Mouse (Mus musculus) spleen, adult 12 weeks (tissue): ENCODE measurements around the gene Ciao2b.
"Not testable (repeated sequence)": the region's sequence is repeated elsewhere in the genome, so short reads cannot be mapped to it uniquely, and the experiment has no call there.

ENCODE experiments used
- DNase-seq: peaks from one replicate; pipeline ENCODE4 v3.0.0; 2022; ENCODE audit warnings: low spot score

Ciao2b gene

DNA sequence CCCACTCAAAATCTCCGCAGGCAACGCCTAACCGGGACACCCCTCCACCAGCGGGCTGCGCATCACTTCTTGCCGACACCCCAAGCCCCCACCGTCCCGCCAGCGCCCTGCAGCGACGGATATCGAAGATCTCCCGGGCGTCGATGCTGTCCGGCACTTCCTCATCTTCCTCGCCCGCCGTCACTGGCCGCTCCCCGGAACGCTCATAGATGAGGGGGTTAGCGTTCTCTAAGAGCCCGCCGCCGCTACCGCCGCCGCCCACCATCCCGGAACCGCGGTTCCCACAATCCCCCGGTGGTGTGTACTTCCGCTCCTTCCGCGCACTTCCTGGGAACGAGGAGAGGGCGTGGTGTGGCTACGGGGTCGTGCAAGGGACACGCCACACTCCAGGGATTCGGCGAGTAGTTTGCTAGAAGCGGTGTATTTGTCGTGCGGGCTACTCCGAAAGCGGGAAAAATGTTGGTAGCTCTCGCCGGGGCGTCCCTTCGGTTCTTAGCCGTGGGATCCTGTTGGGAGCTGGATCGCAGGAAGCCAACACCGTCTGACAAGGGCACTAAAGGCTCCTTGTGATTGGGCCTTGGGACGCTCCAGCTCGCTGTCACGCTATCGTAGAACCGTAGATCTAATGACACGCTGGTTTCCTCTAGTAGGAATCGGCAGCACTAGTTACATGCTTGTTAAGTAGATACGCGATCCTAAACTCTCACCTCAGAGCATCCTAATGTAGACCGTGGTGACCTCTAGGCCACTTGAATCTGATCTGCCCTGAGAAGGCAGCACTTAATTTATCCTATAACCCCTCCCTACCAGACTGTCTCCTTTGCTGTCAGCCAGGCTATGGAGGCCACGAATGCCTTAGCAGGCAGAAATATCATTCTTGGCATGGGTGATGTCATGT lies at the start of gene Ciao2b:
Gene Ciao2b, minus strand, starts transcription at position 540 of the 898 bp plus-strand sequence.
- peak; percentile 75 for DNase-seq

DNA sequence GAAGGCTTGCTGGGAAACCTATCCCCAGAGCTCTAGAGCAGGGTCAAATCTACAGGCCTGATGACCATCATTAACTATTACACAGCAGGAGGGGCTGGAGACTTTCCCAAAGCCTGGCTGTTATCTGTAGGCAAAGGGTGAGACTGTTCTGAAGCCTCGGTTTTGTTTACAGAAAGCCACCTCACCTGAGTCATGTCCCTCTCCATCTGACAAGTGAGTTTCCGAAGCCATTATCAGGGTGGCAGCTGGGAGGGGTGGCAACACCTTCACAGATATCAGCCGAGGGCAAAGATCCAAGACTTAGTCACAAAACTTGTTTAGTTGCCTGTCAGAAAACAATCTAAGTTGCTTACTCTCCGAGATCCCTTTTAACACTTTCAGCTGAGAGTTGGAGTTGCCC lies 46.7 kb upstream of the Ciao2b start:
- DNase-seq, result no peak

DNA sequence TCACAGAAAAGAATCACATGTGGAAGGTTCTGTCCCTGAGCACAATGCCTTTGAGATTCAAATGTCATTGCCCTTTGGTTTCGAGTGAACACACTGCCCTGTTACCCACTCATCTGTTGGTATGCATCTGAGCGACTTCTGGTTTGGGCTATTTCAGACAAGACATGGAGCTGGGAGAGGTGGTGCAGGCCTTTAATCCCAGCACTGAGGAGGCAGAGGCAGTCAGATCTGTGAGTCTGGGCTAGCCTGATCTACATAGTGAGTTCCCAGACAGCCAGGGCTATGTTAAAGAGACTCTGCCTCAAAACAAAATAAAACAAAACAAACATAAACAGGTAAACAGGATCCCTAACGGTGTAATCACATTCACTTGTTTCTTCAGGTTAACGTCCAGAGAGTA lies 13.8 kb upstream of the Ciao2b start:
- DNase-seq, result no peak

DNA sequence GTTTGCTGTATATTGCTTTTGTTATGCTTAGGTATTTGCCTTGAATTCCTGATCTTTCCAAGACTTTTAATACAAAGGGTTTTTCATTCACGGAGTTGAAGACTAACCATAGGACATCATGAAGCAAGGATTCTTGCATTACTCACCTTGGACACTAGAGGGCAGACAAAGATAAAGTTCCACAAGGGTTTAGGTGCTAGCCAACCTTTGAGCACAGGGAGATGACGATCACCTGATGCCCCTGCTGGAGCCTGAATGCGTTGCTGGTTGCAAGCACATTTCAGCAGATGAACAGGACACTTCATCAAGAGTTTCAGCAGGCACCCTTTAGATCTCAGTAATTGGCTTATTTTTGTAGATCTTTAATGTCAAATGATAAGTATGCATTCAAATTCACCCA lies 13.2 kb upstream of the Ciao2b start:
- peak; percentile 33 for DNase-seq

DNA sequence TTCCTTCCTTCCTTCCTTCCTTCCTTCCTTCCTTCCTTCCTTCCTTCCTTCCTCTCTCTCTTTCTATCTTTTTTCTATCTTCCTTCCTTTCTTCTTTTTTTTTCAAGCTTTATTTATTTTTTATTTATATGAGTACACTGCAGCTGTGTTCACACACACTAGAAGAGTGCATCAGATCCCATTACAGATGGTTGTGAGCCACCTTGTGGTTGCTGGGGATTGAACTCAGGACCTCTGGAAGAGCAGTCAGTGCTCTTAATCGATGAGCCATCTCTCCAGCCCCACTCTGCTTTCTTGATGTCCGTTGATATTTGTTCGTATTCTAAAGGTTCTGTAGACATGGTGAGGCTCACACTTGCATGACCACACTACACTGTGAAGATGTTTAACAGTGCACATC lies 2.4 kb upstream of the Ciao2b start:
- DNase-seq, result not testable (repeated sequence)

DNA sequence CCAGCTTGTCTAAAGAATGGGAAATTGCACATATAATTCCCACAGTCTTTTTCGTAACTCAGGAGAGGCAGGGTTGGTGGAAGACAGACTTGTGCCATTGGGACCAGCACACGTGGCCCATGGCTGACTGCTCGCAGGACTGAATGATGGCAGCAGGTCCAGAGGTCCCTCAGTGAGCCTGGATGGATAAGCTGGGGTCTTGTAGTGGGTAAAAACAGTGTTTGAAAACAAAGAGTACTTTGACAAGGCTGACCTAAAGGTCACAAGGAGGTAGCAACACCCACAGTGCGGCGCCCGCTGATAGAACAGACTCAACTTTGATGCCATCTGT lies 524 bp upstream of the Ciao2b start:
- no peak for DNase-seq

DNA sequence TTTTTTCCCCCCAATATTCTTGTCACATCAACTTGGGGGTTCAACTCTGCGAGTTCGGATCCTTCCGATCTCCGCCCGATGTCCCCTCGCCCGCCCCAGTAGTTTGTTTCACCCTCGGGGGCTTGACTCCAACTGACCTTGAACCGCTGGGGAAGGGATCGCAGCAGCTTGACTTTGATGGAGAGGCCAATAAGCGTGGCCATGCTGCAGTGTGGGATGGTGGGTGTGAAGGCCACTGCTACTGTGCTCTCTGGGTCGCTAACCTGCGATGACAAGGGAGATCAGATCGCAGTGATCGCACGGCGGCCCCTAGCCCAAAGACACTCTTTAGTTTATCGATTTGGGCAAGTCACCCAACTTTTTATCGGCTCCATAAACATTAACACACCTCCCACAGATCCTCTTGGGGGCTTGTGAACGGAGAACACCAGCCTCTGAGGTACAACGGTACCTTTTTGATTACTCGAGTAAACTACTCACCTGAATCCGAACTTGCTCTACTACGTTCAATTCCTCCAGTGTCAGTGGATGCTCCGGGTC lies 864 bp downstream of the Ciao2b start:
- DNase-seq, result no peak

DNA sequence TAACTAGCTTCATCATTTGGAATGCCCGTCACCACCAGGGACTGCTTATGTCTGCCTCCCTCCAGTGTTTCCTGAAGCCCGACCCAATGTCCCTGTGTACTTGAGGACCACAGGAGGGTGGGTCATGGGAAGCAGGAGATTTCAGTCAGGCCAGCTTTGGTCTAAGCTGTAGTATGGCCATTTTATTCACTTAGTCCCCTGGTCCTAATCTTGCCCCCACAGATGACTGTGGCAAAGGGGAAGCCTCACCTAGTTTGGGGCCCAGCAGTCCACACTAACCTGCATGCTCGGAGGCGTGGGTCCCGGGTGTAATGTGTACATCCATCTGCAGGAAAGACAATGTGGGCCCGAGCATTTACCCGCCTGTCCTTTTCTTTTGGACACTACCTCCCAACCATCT lies 1.5 kb downstream of the Ciao2b start:
- no peak for DNase-seq

DNA sequence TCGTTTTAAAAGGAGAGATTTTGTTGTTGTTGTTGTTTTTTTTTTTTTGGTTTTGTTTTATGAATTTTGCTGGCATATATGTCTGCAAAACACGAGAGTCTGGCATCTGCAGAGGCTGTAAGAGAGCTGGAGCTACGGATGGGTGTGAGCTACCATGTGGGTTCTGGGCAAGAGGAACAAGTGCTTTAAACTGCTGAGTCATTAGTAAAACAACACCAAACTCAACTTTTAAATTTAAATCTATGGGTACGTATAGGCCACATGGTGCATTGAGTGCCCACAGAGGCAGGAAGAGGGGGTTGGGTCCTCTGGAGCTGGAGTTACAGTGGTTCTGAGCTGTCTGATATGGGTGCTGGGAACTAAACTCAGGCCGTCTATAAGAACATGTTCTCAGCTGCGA lies 3.8 kb downstream of the Ciao2b start:
- no peak for DNase-seq

DNA sequence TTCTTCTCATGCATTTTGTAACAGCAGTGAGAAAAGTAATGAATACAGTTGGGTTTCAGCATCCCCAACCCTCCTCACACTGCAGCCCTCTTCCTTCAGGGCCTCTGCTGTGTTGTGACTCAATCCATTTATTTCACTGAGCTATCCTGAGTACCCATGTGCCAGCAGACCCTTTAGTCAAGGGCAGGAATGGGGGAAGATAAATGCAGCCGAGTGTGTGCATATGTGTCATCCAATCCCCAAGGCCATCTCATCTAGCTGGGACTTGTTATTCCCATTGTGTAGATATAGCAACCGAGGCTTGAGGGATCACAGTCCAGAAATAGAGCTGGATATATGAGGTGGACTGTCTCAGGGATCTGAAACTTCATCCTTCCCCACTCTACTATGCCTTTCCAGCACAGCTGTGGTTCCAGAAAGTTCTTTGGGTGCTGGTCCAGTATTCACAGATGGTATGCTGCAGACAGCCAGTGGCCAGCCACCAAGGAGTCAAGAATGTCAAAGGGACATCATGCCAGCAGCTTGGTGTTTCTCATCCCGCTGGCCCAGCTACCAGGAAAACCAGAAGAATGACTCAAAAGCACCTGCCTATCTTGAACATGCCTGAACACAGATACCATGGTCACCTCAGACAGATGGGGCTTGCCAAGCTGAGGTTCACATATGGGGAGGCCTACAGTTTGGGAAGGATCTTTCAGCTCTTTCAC lies 6.6 kb downstream of the Ciao2b start:
- no peak for DNase-seq

DNA sequence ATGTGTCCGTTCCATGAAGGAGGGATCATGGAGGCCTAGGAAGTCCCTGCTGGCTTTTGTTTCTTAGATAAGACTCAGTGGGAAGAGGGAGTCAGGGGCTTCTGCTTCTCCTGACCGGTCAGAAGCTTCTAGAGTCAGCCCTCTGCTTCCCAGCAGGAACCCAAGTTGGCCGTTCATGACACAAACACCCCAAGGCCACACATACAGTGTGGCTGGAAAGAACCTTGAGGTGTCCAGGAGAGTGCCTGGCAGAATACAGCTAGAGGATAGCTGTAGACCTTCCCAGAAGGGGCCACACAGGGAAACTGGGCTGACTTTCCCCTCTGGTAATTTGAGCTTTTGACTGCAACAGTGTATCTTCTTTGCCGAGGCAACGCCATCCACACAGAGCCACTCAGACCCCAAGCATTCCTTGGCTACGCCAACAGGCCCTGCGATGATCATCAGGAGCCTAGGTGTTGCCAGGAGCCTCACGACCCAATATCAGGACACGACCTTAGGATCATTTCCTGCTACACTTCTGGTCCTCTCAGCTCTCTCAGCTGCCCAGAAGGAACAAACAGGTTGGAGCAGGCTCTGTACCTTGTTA lies 8.5 kb downstream of the Ciao2b start:
- DNase-seq, result no peak

DNA sequence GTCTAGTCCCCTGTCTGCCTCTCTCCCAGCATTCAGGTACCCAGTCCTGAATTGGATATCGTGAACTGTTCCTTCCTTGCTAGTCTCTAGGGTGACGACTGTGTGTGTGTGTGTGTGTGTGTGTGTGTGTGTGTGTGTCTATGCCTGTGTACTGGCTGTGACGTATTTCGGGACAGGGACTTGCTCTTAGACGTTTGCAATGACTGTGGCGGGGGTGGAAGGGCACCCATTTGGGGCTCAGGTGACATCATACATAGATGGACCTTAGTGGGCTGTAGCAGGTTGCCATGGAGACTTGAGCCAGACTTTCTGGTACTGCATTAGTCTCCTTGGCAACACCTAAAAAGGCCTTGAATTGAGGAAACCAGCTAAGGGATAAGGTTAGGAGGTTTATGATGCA lies 9.3 kb downstream of the Ciao2b start:
- DNase-seq, result no peak

DNA sequence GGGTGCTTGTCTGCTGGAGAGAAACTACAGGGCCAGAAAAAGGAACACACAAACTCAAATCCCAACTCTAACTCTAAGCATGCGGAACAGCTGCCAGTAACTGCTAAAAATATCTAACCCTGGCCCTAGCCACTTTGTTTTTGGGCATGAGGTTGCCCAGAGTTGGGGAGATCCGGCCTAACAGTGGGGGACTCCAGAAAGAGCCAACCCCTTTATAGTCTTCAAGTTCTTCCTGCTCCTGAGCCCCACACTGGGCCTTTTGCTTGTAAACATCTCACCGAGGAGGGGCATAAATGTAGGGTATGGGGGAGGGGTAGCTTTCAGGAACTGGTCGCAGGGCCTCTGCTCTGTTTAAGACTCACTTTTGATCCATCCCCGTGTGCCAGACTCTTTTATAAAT lies 9.8 kb downstream of the Ciao2b start:
- DNase-seq, result no peak

DNA sequence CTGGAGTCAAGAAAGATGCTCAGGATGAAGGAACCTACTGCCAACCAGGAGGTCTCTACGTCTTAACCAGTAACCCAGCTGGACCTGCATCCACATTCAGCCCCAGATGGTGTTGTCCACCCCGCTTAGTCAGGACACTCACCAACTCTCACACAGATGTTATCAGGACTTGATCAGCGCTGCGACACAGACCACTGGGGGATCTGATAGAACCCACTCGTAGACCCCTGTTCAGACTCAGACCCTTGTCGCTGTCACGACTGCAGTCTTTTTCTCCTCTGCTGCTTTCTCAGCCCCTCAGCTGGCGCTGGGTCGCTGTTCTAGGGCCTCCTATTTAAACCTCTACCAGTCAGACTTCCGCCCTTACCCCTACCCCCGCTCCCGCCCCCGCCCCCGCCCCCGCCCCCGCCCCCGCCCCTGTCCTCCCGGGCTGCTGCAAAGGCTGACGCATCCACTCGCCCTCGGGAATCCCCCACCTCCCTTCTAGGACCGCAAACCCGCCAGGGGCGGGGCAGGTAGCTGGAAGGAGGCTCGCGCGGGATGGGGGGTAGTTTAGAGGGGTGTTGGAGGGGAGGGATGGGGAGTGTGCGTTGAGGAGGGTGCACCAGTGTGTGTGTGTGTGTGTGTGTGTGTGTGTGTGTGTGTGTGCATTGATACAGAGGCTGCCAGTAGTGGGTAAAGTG lies 10.6 kb downstream of the Ciao2b start, which contains the start of gene Rrad:
Gene Rrad, minus strand, starts transcription at position 347 of the 683 bp plus-strand sequence.
- peak; percentile 62 for DNase-seq

DNA sequence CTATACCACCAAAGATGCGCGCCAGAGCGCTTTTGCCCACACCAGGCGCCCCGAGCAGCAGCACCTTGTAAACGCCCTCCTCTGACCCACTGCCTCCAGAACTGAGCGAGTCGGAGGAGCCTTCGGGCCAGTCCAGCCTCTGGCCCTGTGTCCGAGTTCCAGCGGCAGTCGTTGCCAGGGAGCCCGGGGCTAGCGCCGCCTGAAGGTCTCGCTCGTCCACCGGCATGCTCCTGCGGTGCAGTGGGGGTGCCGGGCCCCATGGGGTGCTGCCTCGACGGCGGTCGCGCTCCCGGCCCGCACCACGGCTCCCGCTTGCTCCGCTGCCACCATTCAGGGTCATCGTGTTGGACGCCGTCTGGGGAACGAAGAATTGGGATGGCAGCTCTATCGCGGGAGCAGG lies 11.2 kb downstream of the Ciao2b start:
- DNase-seq, result peak; percentile 6

DNA sequence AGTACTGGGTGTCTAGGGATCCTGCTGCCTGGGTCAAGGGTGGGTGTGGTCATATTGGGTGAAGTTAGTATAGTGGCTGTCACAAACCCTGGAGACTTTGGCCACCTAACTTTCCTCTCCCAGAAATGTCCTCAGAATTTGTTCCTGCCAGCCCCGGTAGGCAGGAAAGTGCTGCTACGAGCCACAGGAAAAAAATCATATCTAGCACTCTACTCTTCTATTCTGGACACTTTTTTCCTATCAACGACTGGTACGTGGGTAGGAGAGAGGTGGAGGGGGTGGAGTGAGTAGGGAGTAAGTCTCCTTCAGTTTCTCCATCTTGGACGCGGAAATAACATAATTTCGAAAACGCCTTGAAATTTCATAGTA lies 11.7 kb downstream of the Ciao2b start:
- DNase-seq, result no peak

DNA sequence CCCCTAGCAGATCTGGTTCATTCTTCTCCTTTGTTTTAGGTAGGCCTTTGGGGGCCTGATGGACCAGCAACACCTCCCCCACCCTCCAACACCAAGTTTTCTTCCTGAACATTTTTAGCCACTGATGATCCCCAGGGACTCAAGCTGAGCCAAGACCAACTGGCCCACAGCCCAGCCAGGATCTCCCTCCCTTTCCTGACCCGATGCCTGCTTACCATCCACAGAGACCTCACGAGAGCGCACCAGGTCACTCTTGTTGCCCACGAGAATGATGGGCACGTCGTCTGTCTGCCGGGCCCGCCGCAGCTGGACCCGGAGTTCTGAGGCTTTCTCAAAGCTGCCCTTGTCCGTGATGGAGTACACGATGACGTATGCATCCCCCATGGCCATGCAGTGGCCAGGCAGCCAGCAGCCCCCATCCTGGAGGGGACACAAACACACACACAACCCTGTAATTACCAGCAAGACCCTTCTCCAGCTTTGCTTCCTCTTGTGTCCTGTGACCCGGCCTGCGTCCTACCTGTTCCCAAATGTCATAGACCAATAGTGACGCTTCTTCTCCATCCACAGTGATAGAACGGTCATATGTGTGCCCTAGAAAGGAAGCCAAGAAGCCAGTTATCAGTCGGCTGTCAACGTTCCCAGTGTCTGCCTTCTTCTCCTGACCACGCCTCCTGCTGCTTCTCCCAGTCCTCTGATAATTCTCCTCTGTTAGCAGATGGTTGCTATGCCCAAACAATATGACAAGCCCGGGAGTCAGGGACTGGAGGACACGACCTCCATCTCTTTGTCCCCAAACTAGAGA lies 12.3 kb downstream of the Ciao2b start:
- no peak for DNase-seq

DNA sequence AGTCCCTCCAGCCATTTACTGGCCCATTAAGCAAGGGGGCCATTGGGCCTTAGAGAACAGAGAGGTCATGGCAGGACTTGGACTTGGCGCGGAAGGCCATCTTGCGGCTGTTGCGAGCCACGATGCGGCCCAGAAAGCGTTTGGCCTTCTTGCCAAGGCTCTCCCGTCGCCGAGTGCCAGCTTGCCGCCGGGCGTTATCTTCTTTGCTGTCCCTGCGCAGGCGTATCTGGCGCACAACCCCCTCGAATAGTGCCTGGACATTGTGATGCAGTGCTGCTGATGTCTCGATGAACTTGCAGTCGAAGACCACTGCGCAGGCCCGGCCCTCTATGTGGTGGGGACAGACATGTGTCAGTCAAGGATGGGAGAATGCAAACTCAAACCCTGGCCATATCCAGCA lies 13.4 kb downstream of the Ciao2b start:
- no peak for DNase-seq

DNA sequence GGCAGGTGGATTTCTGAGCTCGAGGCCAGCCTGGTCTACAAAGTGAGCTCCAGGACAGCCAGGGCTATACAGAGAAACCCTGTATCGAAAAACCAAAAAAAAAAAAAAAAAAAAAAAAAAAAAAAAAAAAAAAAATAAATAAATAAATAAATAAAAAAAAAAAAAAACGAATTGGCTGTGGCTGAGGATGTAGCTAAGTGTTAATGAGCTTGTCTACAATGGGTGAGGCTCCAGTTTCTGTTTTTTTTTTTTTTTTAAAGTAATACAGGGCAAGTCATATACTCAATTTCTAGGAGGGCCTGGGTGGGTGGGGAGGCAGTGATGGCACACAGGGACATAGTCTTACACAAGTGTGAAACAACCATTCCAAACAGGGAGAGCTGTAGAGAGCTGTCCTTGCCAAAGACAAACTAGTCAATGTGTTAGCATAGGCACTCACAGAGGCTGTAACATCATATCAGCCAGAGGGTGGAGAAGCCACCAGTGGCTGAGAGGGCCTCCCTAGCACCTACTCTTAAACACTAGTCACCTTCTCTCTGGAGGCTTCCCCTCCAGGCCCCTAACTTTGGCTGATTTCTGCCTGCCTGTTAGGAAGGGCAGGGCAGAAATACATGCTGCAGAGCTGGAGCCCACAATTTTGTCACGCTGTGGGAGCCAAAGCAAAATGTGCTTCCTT lies 14.6 kb downstream of the Ciao2b start:
- DNase-seq, result no peak

DNA sequence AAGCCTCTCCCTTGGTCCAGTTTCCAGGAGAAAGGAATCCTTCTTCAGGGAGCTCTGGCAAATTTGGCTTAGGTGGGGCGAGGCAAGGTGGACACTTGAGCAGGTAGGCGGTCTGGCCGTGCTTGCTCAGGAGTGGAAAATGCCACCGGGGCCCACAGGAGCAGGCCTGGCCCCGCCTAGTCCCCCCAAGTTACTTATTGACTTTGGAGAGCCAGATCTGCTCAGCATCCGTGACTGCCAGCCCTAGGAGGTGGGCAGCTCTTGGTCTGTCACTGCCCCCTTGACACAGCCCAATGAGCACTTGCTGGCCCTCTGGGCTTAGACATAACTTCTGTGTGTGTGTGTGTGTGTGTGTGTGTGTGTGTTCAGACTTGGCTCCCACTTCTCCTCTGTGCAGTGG lies 17.6 kb downstream of the Ciao2b start, which contains the start of gene Cdh16:
Gene Cdh16, minus strand, starts transcription at position 236 of the 400 bp plus-strand sequence.
- no peak for DNase-seq

DNA sequence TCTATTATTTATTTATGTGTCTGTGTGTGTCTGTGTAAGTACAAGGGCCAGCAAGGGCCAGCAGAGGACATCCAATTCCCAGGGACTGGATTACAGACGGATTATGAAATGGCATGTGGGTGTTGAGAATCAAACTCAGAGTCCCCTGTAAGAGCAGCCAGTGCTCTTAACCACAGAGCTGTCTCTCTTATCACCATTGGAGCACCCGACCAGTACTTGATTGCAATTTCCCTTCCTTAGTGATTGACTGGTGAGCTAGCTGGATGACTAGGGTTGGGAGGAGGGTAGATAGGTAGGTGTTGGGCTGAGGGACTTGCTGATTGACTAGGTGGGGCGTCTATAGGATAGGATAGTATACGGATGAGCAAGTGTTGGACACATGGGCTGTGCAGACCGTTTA lies 21.0 kb downstream of the Ciao2b start:
- no peak for DNase-seq
